Mouse (Mus musculus) c-Kit-positive CD71-positive TER-119-negative erythroid progenitor cells, embryonic 14.5 days (primary cell): Measurements from ENCODE around the gene Epx.
"Not testable (repeated sequence)": the region's sequence is repeated elsewhere in the genome, so short reads cannot be mapped to it uniquely, and the experiment has no call there.

ENCODE experiments used
- DNase-seq: peaks from one replicate; pipeline ENCODE4 v3.0.0-alpha.2; 2013; ENCODE audit warnings: low read depth

The Epx gene

GRCm38 (mm10) chr11:87875436-87875835, at the start of gene Epx:
Epx (minus strand) TSS chr11:87875536.
- DNase-seq = no peak

- DNase-seq = peak; percentile 47
These were observed 45.6 kb upstream of the Epx start, which contains the start of gene Olfr464 for GRCm38 (mm10) chr11:87920966-87921365. Olfr464 (minus strand) TSS chr11:87920967.

GRCm38 (mm10) chr11:87920301-87920700, 45.0 kb upstream of the Epx start:
- no peak for DNase-seq

GRCm38 (mm10) chr11:87916005-87916404, 40.7 kb upstream of the Epx start:
- DNase-seq = no peak

GRCm38 (mm10) chr11:87904331-87904730, 29.0 kb upstream of the Epx start:
- no peak for DNase-seq

GRCm38 (mm10) chr11:87897287-87897686, 22.0 kb upstream of the Epx start, which contains the start of gene Olfr463:
Olfr463 (minus strand) TSS chr11:87897387.
- no peak for DNase-seq

GRCm38 (mm10) chr11:87892168-87892567, 16.8 kb upstream of the Epx start, which contains the start of gene Olfr462:
Olfr462 (minus strand) TSS chr11:87892268.
- DNase-seq = no peak

- no peak for DNase-seq
These were observed 9.5 kb upstream of the Epx start for GRCm38 (mm10) chr11:87884856-87885255.

GRCm38 (mm10) chr11:87883493-87883892, 8.2 kb upstream of the Epx start:
- peak; percentile 30 for DNase-seq

GRCm38 (mm10) chr11:87881714-87882113, 6.4 kb upstream of the Epx start:
- no peak for DNase-seq

- DNase-seq = no peak
These were observed 4.5 kb upstream of the Epx start for GRCm38 (mm10) chr11:87879826-87880225.

GRCm38 (mm10) chr11:87871766-87872165, 3.6 kb downstream of the Epx start:
- no peak for DNase-seq

GRCm38 (mm10) chr11:87870096-87870495, 5.2 kb downstream of the Epx start:
- DNase-seq = no peak

GRCm38 (mm10) chr11:87866891-87867290, 8.4 kb downstream of the Epx start:
- not testable (repeated sequence) for DNase-seq

GRCm38 (mm10) chr11:87862805-87863204, 12.5 kb downstream of the Epx start:
- DNase-seq = no peak

GRCm38 (mm10) chr11:87860426-87860825, 14.9 kb downstream of the Epx start:
- DNase-seq = no peak

- no peak for DNase-seq
These were observed 16.1 kb downstream of the Epx start for GRCm38 (mm10) chr11:87859273-87859672.

GRCm38 (mm10) chr11:87854550-87854949, 20.8 kb downstream of the Epx start:
- no peak for DNase-seq

GRCm38 (mm10) chr11:87853597-87853954, 21.8 kb downstream of the Epx start:
- DNase-seq = no peak

- peak; percentile 83 for DNase-seq
These were observed 22.4 kb downstream of the Epx start, which contains the start of gene Mks1 for GRCm38 (mm10) chr11:87852690-87853596. Mks1 (plus strand) TSS chr11:87853215.

- DNase-seq = no peak
These were observed 27.5 kb downstream of the Epx start for GRCm38 (mm10) chr11:87847884-87848283.

- DNase-seq = no peak
These were observed 28.3 kb downstream of the Epx start for GRCm38 (mm10) chr11:87846968-87847600.

GRCm38 (mm10) chr11:87841436-87841835, 33.9 kb downstream of the Epx start:
- DNase-seq = no peak
